In the genomic region with DNA sequence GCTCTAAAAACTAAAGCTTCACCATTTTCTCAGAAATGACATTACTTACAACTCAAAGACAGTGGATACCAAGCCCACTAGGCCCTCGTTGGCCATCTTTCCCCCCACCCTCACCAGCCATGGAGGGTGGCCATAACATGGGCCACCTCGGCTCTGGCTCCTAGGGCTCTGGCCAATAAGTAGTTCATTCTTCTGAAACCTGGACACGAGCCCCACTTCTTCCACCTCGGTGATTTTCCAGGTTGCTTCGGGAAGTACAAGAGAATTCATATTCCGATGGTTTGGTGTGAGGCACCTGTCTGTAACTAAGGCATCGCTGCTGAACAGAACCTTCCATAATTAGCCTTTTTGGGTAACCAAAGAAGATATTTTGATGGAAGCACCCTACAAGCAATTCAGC, we compare ENCODE assay signal across 8 mouse cellular contexts.
DNase-seq lines count a peak whose midpoint lies in the region; ATAC-seq and TF ChIP-seq lines count a peak whose summit lies in the region.

No protein-coding gene starts in this region.

- H3K4me3 ChIP-seq in heart, embryonic 10.5 days = peak overlapping the region; percentile 73
- H3K4me3 ChIP-seq in C2C12 (ENCODE audit: insufficient read depth, poor library complexity, severe bottlenecking) = peak overlapping the region; percentile 45
- H3K4me3 ChIP-seq in embryonic facial prominence, embryonic 10.5 days = peak overlapping the region; percentile 71
- H3K4me3 ChIP-seq in kidney, postnatal 0 days (replicated peaks; ENCODE audit: low read depth, low read length) = peak overlapping the region; percentile 57
- peak overlapping the region; percentile 74 for H3K4me3 ChIP-seq in neural tube, embryonic 15.5 days (replicated peaks)

- H3K9me3 ChIP-seq in heart, embryonic 10.5 days = no peaks in the 10 kb centered on the region
- H3K9me3 ChIP-seq in embryonic facial prominence, embryonic 10.5 days = no peaks in the 10 kb centered on the region
- H3K9me3 ChIP-seq in kidney, postnatal 0 days (replicated peaks; ENCODE audit: low read length) = no peaks in the 10 kb centered on the region
- H3K9me3 ChIP-seq in neural tube, embryonic 15.5 days (replicated peaks) = no peaks in the 10 kb centered on the region

- peaks cover 13% of the 10 kb centered on the region for H3K79me3 ChIP-seq in C2C12 (ENCODE audit: low read depth)

- no peaks in the 10 kb centered on the region for H3K27me3 ChIP-seq in heart, embryonic 10.5 days (ENCODE audit: insufficient read depth, poor library complexity, severe bottlenecking)
- no peaks in the 10 kb centered on the region for H3K27me3 ChIP-seq in C2C12 (ENCODE audit: control insufficient read depth, insufficient read depth, insufficient read length)
- H3K27me3 ChIP-seq in embryonic facial prominence, embryonic 10.5 days (replicated peaks; ENCODE audit: low read depth, poor library complexity, severe bottlenecking) = 0 out of 2 replicates have a peak, but pooled peaks cover 4% of the 10 kb centered on the region
- H3K27me3 ChIP-seq in kidney, postnatal 0 days (ENCODE audit: insufficient read depth, low read length) = no peaks in the 10 kb centered on the region
- no peaks in the 10 kb centered on the region; the same call in 1 of the 2 replicates for H3K27me3 ChIP-seq in neural tube, embryonic 15.5 days (replicated peaks)

- peaks cover 18% of the 10 kb centered on the region for H3K4me1 ChIP-seq in heart, embryonic 10.5 days
- peaks cover 54% of the 10 kb centered on the region for H3K4me1 ChIP-seq in embryonic facial prominence, embryonic 10.5 days
- peaks cover 6% of the 10 kb centered on the region; the same call in 1 of the 2 replicates for H3K4me1 ChIP-seq in kidney, postnatal 0 days (replicated peaks; ENCODE audit: insufficient read depth, low read length)
- peaks cover 27% of the 10 kb centered on the region for H3K4me1 ChIP-seq in neural tube, embryonic 15.5 days

- H3K79me2 ChIP-seq in C2C12 (ENCODE audit: control insufficient read depth, insufficient read depth) = peaks cover 23% of the 10 kb centered on the region

- H3ac ChIP-seq in C2C12 (ENCODE audit: control insufficient read depth, insufficient read length, low read depth) = peak overlapping the region; percentile 47

- ATAC-seq in kidney, postnatal 0 days (replicated peaks; ENCODE audit: low FRiP score, low read depth) = no peak
- no peak for ATAC-seq in neural tube, embryonic 15.5 days (ENCODE audit: low FRiP score)

- H3K4me2 ChIP-seq in kidney, postnatal 0 days (ENCODE audit: low read length) = peak overlapping the region; percentile 68
- H3K4me2 ChIP-seq in neural tube, embryonic 15.5 days = peak overlapping the region; percentile 91

- 64% methylated on average over 7 of the region's 7 CpGs for WGBS in heart, embryonic 10.5 days
- 65% methylated on average over 7 of the region's 7 CpGs for WGBS in embryonic facial prominence, embryonic 10.5 days
- WGBS in kidney, postnatal 0 days = 48% methylated on average over 7 of the region's 7 CpGs
- WGBS in neural tube, embryonic 15.5 days = 53% methylated on average over 7 of the region's 7 CpGs

- TF ChIP-seq CTCF in C2C12 (IDR thresholded peaks at IDR 0.05; ENCODE audit: control insufficient read depth, insufficient read depth, insufficient read length) = no peak
- no peak for TF ChIP-seq CTCF in kidney, postnatal 0 days (IDR thresholded peaks at IDR 0.05; ENCODE audit: low read depth)

- DNase-seq in heart, embryonic 10.5 days (ENCODE audit: low spot score) = no peak
- DNase-seq in heart, postnatal 36 days = no peak
- no peak for DNase-seq in embryonic facial prominence, embryonic 10.5 days (ENCODE audit: low spot score)
- no peak for DNase-seq in kidney, postnatal 0 days (ENCODE audit: low spot score)
- no peak for DNase-seq in left cerebral cortex, postnatal 36 days (ENCODE audit: low spot score in 2 of 2)
- no peak for DNase-seq in layer of hippocampus, postnatal 10 days (ENCODE audit: low spot score in 2 of 2)

- peak overlapping the region; percentile 96 for H3K27ac ChIP-seq in heart, embryonic 10.5 days
- H3K27ac ChIP-seq in embryonic facial prominence, embryonic 10.5 days (replicated peaks) = peak overlapping the region; percentile 94
- H3K27ac ChIP-seq in kidney, postnatal 0 days = peak overlapping the region; percentile 89; the same call in 1 of the 2 replicates
- H3K27ac ChIP-seq in neural tube, embryonic 15.5 days (replicated peaks) = peak overlapping the region; percentile 97

- intact Hi-C loops in heart, postnatal 36 days (cut with DNase I) = loop anchor here (5.0 kb wide), 1 partner anchor 85 kb away; no protein-coding TSS in a partner anchor
- intact Hi-C loops in left cerebral cortex, postnatal 36 days (cut with DNase I) = loop anchor here (2.0 to 5.0 kb wide), 3 partner anchors 60 to 125 kb away; no protein-coding TSS in a partner anchor

- H3K9ac ChIP-seq in kidney, postnatal 0 days (ENCODE audit: low read depth, low read length) = peak overlapping the region; percentile 70
- peak overlapping the region; percentile 75 for H3K9ac ChIP-seq in neural tube, embryonic 15.5 days (replicated peaks)

- peaks cover 4% of the 10 kb centered on the region; the same call in 1 of the 2 replicates for H3K36me3 ChIP-seq in heart, embryonic 10.5 days
- no peaks in the 10 kb centered on the region for H3K36me3 ChIP-seq in C2C12 (ENCODE audit: control insufficient read depth, insufficient read depth)
- peaks cover 5% of the 10 kb centered on the region for H3K36me3 ChIP-seq in embryonic facial prominence, embryonic 10.5 days (replicated peaks)
- no peaks in the 10 kb centered on the region for H3K36me3 ChIP-seq in kidney, postnatal 0 days (ENCODE audit: insufficient read depth, low read length)
- no peaks in the 10 kb centered on the region for H3K36me3 ChIP-seq in neural tube, embryonic 15.5 days

TF ChIP-seq in C2C12, 6 proteins besides CTCF, POLR2A, EP300 and RAD21:
- TF ChIP-seq FOSL1 (IDR thresholded peaks at IDR 0.05; ENCODE audit: insufficient read depth, low read length, poor library complexity, severe bottlenecking) (no peak), CEBPB (IDR thresholded peaks at IDR 0.05; ENCODE audit: low read depth) (no peak), MYOD1 (IDR thresholded peaks at IDR 0.05; ENCODE audit: control insufficient read depth, insufficient read length, low read depth) (no peak), USF1 (IDR thresholded peaks at IDR 0.05; ENCODE audit: low read depth) (no peak)
